8 mouse cellular contexts compared by ENCODE assay signal in the genomic region with DNA sequence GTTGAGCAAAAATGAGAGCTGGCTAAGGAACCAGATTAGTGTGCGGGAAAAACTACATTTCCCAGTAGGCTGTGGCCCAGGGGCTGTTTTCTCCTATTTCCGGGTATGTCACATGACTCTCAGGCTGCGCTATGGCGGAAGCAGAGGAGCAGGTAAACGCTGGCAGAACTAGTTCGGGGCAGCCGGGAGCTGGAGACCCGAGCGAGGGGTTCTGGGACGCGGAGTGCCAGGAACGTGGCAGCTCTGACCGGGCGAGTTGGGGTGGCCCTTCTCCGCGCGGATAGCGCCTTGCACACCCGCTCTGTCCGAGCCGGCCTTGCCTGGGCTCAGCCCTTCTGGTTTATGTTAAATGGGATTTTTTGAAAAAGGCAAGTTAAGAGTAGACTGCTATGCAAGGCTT. TPM values are rescaled to one million over a fixed set of nuclear protein-coding genes. Genes with fewer than 3 reads are reported as not detected.
DNase-seq lines count a peak whose midpoint lies in the region; ATAC-seq and TF ChIP-seq lines count a peak whose summit lies in the region.

Gene Vps41 (plus strand): TSS at position 102 of the 400 bp plus-strand sequence.

- TF ChIP-seq POLR2A in ES-Bruce4 (IDR thresholded peaks at IDR 0.05; ENCODE audit: insufficient read depth, low read length): no peak

- TF ChIP-seq EP300 in ES-Bruce4 (IDR thresholded peaks at IDR 0.05; ENCODE audit: insufficient read depth, low read depth, low read length): no peak
- TF ChIP-seq EP300 in liver, postnatal 0 days (IDR thresholded peaks at IDR 0.05; ENCODE audit: low read depth): no peak

- H3K4me1 ChIP-seq in ES-Bruce4 (ENCODE audit: control insufficient read depth, insufficient read depth, low read length): no peaks in the 10 kb centered on the region
- H3K4me1 ChIP-seq in forebrain, embryonic 13.5 days: peaks cover 10% of the 10 kb centered on the region
- H3K4me1 ChIP-seq in liver, postnatal 0 days (ENCODE audit: insufficient read depth): peaks cover 3% of the 10 kb centered on the region; the same call in 1 of the 2 replicates
- peaks cover 5% of the 10 kb centered on the region; the same call in 1 of the 2 replicates for H3K4me1 ChIP-seq in neural tube, embryonic 14.5 days (ENCODE audit: control insufficient read depth, insufficient read depth, low read length)

- H3K4me2 ChIP-seq in forebrain, embryonic 13.5 days: peak within 1 kb of the TSS; percentile 63
- peak within 1 kb of the TSS; percentile 74 for H3K4me2 ChIP-seq in liver, postnatal 0 days (ENCODE audit: low read depth, low read length)
- peak within 1 kb of the TSS; percentile 47 for H3K4me2 ChIP-seq in neural tube, embryonic 14.5 days (ENCODE audit: low read depth, low read length)

- peak within 1 kb of the TSS; percentile 87 for H3K9ac ChIP-seq in ES-Bruce4 (ENCODE audit: low read depth, poor library complexity, severe bottlenecking)
- H3K9ac ChIP-seq in forebrain, embryonic 13.5 days: peak within 1 kb of the TSS; percentile 76
- H3K9ac ChIP-seq in liver, postnatal 0 days (replicated peaks): peak within 1 kb of the TSS; percentile 85
- peak within 1 kb of the TSS; percentile 61 for H3K9ac ChIP-seq in neural tube, embryonic 14.5 days (replicated peaks; ENCODE audit: low read depth, low read length)

- H3K27ac ChIP-seq in ES-Bruce4 (ENCODE audit: insufficient read depth, low read length): no peak within 1 kb of the TSS
- no peak within 1 kb of the TSS for H3K27ac ChIP-seq in forebrain, embryonic 13.5 days
- peak within 1 kb of the TSS; percentile 17; the same call in 1 of the 2 replicates for H3K27ac ChIP-seq in liver, postnatal 0 days (ENCODE audit: low read depth)
- H3K27ac ChIP-seq in neural tube, embryonic 14.5 days (ENCODE audit: low read depth, low read length): no peak within 1 kb of the TSS

- no peaks in the 10 kb centered on the region for H3K9me3 ChIP-seq in ES-Bruce4 (replicated peaks; ENCODE audit: control insufficient read depth, insufficient read depth, low read length, poor library complexity, severe bottlenecking)
- no peaks in the 10 kb centered on the region for H3K9me3 ChIP-seq in forebrain, embryonic 13.5 days (replicated peaks)
- H3K9me3 ChIP-seq in liver, postnatal 0 days (ENCODE audit: low read length): no peaks in the 10 kb centered on the region
- no peaks in the 10 kb centered on the region for H3K9me3 ChIP-seq in neural tube, embryonic 14.5 days (ENCODE audit: control insufficient read depth, low read length)

- WGBS in forebrain, embryonic 13.5 days: 0% methylated on average over 21 of the region's 21 CpGs
- WGBS in large intestine, adult 2 months: under 1% methylated on average over 21 of the region's 21 CpGs
- WGBS in liver, postnatal 0 days (ENCODE audit: insufficient replicate concordance): 1% methylated on average over 21 of the region's 21 CpGs
- under 1% methylated on average over 21 of the region's 21 CpGs for WGBS in neural tube, embryonic 14.5 days

- intact Hi-C loops in heart, postnatal 10 days (cut with DNase I): loop anchor here (5.0 kb wide), 1 partner anchor 725 kb away; the partner anchor contains the start of gene Yae1d1

- H3K4me3 ChIP-seq in ES-Bruce4 (ENCODE audit: low read depth, low read length): peak within 1 kb of the TSS; percentile 99
- peak within 1 kb of the TSS; percentile 70 for H3K4me3 ChIP-seq in forebrain, embryonic 13.5 days
- H3K4me3 ChIP-seq in liver, postnatal 0 days (ENCODE audit: low read depth, low read length): peak within 1 kb of the TSS; percentile 82
- peak within 1 kb of the TSS; percentile 52 for H3K4me3 ChIP-seq in neural tube, embryonic 14.5 days (ENCODE audit: low read depth, low read length)

- ATAC-seq in cerebellum, adult (ENCODE audit: insufficient number of reproducible peaks, low FRiP score, low TSS enrichment): peak; percentile 99
- ATAC-seq in forebrain, embryonic 13.5 days: peak; percentile 100
- ATAC-seq in liver, postnatal 0 days: peak; percentile 100
- peak; percentile 100 for ATAC-seq in neural tube, embryonic 14.5 days (ENCODE audit: low read depth)

- peak; percentile 83 to 85 for DNase-seq in heart, postnatal 10 days
- peak; percentile 67 for DNase-seq in large intestine, adult 2 months (ENCODE audit: low read depth, low spot score)
- DNase-seq in liver, postnatal 0 days: peak; percentile 75
- peak; percentile 70 for DNase-seq in testis, postnatal 10 days (ENCODE audit: low spot score)

- no peaks in the 10 kb centered on the region for H3K36me3 ChIP-seq in ES-Bruce4 (ENCODE audit: control insufficient read depth, insufficient read depth, low read length, poor library complexity, severe bottlenecking)
- no peaks in the 10 kb centered on the region for H3K36me3 ChIP-seq in forebrain, embryonic 13.5 days (ENCODE audit: poor library complexity, severe bottlenecking)
- no peaks in the 10 kb centered on the region for H3K36me3 ChIP-seq in liver, postnatal 0 days (replicated peaks; ENCODE audit: insufficient read depth, low read length)
- H3K36me3 ChIP-seq in neural tube, embryonic 14.5 days (ENCODE audit: control insufficient read depth, insufficient read depth, low read length): no peaks in the 10 kb centered on the region

- H3K27me3 ChIP-seq in ES-Bruce4 (ENCODE audit: control insufficient read depth, insufficient read depth, low read length, poor library complexity, severe bottlenecking): no peaks in the 10 kb centered on the region
- H3K27me3 ChIP-seq in forebrain, embryonic 13.5 days: no peaks in the 10 kb centered on the region
- H3K27me3 ChIP-seq in liver, postnatal 0 days (ENCODE audit: insufficient read depth, low read length): no peaks in the 10 kb centered on the region
- H3K27me3 ChIP-seq in neural tube, embryonic 14.5 days (ENCODE audit: control insufficient read depth, insufficient read depth, low read length): no peaks in the 10 kb centered on the region

- no peak for TF ChIP-seq CTCF in ES-Bruce4 (IDR thresholded peaks at IDR 0.05; ENCODE audit: low read depth, low read length)
- TF ChIP-seq CTCF in liver, postnatal 0 days (IDR thresholded peaks at IDR 0.05; ENCODE audit: low read depth): no peak

RNA-seq across cellular contexts. Expression of gene Vps41, which starts in this region (rescaled TPM):
- 77.9 and 81.6 TPM in 2 replicates for polyA plus RNA-seq in ES-Bruce4 (2011; ENCODE audit: insufficient read depth, insufficient read length, low read depth, missing spikeins)
- 90.3 and 100 TPM in 2 replicates for polyA plus RNA-seq in forebrain, embryonic 13.5 days (2015; fragmentation: Nextera tagmentation; extraction: Ambion mirVana)
- 10 to 100 TPM; 38.3 to 42.5 TPM for total RNA-seq in heart, postnatal 10 days (2021)
- polyA plus RNA-seq in large intestine, adult 2 months (2012; rRNA removed): 14.3 and 18.7 TPM in 2 replicates
- 16.7 and 17.0 TPM in 2 replicates for polyA plus RNA-seq in liver, postnatal 0 days (2015; fragmentation: Nextera tagmentation; extraction: Ambion mirVana)
- 131 and 146 TPM in 2 replicates for polyA plus RNA-seq in neural tube, embryonic 14.5 days (2014; fragmentation: Nextera tagmentation; extraction: Ambion mirVana)
